Mouse (Mus musculus) lung, embryonic 16.5 days (tissue): ENCODE measurements at regions not wholly inside any gene's neighbourhood (a gene's known extent, or its start where the extent isn't known, plus 50 kb on each side); places are given as distances from the start of the nearest gene placed in this dataset.
"Not testable (repeated sequence)": the region's sequence is repeated elsewhere in the genome, so short reads cannot be mapped to it uniquely, and the experiment has no call there.

Experiments
- ATAC-seq: fragments of 200-750 bp; cut with Nextera tagmentation; 2 replicates; pipeline ENCODE4 v1.8.0; 2017; ENCODE audit warnings: low read depth, mild to moderate bottlenecking, moderate library complexity
- H3K27ac ChIP-seq: fragments of 300-500 bp; sonication (generic); 2 replicates; pipeline ENCODE4 v1.5.1; 2014; ENCODE audit warnings: mild to moderate bottlenecking, control low read depth, low read length
- H3K27me3 ChIP-seq: fragments of 300-500 bp; sonication (generic); 2 replicates; pipeline ENCODE4 v1.6.1; 2014; ENCODE audit warnings: low read depth, low read length, mixed read lengths; ENCODE audit not compliant: control insufficient read depth, insufficient read depth
- H3K36me3 ChIP-seq: fragments of 300-500 bp; sonication (generic); 2 replicates; pipeline ENCODE4 v1.6.1; 2014; ENCODE audit warnings: low read length; ENCODE audit not compliant: control insufficient read depth, insufficient read depth
- H3K4me1 ChIP-seq: fragments of 300-500 bp; sonication (generic); replicated peaks from 2 replicates; pipeline ENCODE4 v1.6.1; 2014; ENCODE audit warnings: low read length, mixed read lengths; ENCODE audit not compliant: control insufficient read depth, insufficient read depth
- H3K4me2 ChIP-seq: fragments of 300-500 bp; sonication (generic); 2 replicates; pipeline ENCODE4 v1.6.1; 2014; ENCODE audit warnings: low read depth, low read length, control low read depth
- H3K4me3 ChIP-seq: fragments of 300-500 bp; sonication (generic); 2 replicates; pipeline ENCODE4 v1.5.1; 2014; ENCODE audit warnings: mild to moderate bottlenecking, low read length, control low read depth
- H3K9ac ChIP-seq: fragments of 300-500 bp; sonication (generic); 2 replicates; pipeline ENCODE4 v1.6.1; 2014; ENCODE audit warnings: low read length, control low read depth
- H3K9me3 ChIP-seq: fragments of 300-500 bp; sonication (generic); 2 replicates; pipeline ENCODE4 v1.6.1; 2016; ENCODE audit warnings: low read length; ENCODE audit not compliant: control insufficient read depth
- WGBS: fragments of 180-500 bp; shearing (Covaris S2); extraction: QIAGEN DNeasy Blood & Tissue Kit; methylation state at CpG from one replicate; pipeline ENCODE4 v1.1.7; 2014; 5-methylcytosine and 5-hydroxymethylcytosine counted together

DNA sequence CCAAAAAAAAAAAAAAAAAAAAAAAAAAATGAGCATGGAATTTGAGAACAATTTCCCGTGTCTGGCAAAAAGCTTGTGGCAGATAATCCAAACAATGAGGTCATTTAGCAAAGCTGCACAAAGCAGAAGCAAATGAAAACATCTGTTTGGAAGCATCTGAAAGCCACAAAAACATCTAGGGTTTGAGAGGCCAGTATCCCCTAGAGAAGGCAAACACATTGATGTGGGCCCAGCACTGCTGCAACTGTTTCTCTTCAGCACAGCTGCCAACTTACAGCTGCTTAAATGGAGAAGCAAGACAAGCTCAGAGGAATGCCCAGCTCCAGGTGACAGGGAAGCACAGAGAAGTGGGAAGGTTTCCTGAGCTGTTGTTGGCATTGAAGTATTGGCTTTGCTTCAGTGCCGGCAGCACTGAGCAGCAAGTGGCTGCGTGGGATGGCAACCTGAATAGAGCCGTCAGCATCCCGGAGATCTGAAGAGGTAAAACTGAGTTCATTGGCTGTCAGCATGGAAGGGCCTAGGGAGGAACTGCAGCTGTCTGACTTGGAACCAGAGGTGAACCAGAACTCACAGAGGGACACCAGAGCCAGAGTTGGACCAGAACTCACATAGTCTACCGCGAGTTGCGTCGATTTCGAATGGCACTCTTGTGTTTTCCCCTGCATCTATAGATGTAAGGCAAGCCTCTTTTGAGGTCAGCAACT, 193.8 kb upstream of the Gm17728 start:
- Histone ChIP-seq H3K4me1 (no peaks in the 10 kb centered on the region), H3K36me3 (no peaks in the 10 kb centered on the region), H3K4me3 (no peak overlapping the region), H3K9ac (no peak overlapping the region), H3K27ac (no peak overlapping the region), H3K9me3 (no peaks in the 10 kb centered on the region), H3K4me2 (no peak overlapping the region), H3K27me3 (no peaks in the 10 kb centered on the region)
- 59% methylated on average over 10 of the region's 10 CpGs for WGBS
- ATAC-seq, result no peak

DNA sequence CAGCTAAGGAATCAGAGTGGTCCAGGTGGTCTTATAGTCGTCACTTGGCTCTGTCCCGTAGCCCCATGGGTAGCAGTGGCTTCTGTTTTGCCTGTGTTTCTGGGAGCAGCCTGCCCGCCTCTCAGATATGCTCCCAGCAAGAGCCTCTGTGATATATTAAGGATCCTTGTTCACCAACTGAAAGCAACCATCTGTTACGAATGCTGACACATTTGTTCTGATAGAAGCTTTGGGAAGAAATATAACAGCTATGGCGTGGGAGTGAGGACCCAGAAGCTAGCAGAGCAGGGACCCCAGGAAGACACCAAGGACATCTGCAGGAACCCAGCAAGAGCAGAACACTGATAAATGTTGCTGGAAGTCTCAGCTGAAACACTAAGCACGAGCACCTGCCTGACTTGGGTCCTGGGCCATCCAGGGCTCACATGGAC, 186.7 kb upstream of the Gm17728 start:
- Histone ChIP-seq H3K4me1 (no peaks in the 10 kb centered on the region), H3K9ac (no peak overlapping the region), H3K36me3 (no peaks in the 10 kb centered on the region), H3K9me3 (no peaks in the 10 kb centered on the region), H3K4me3 (no peak overlapping the region), H3K27me3 (no peaks in the 10 kb centered on the region), H3K27ac (no peak overlapping the region), H3K4me2 (no peak overlapping the region)
- WGBS, result 57% methylated on average over 6 of the region's 6 CpGs
- ATAC-seq, result no peak

DNA sequence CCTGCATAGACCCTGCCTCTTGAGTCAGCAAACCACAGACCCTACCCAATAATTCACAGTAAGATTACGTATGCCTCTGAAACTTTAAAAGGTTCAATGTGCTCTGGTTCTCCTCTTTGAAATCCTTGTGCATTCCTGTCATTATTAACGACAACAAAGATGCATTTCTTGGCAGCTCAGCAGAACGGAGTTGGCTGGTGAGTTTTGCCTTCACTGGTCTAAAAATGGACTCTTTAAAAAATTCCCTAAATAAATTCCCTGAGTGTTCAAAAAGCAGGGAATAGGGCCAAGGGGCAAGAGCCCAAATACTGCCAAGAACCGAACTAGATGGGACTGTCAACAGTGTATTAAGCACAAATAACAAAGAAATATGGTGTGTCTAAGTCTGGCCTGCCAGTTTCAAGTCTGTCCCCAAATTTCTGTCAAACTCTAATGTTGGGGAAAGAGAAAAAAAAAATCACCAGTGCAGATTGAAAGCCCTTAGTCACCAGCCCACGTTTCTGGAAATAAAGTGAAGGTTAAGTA, 163.2 kb upstream of the Gm17728 start:
- H3K4me3 ChIP-seq, result no peak overlapping the region
- H3K27me3 ChIP-seq, result no peaks in the 10 kb centered on the region
- H3K9me3 ChIP-seq, result no peaks in the 10 kb centered on the region
- 38% methylated on average over 5 of the region's 5 CpGs for WGBS
- H3K27ac ChIP-seq, result no peak overlapping the region
- no peak overlapping the region for H3K4me2 ChIP-seq
- no peaks in the 10 kb centered on the region for H3K4me1 ChIP-seq
- H3K9ac ChIP-seq, result no peak overlapping the region
- H3K36me3 ChIP-seq, result no peaks in the 10 kb centered on the region
- ATAC-seq, result peak; percentile 51

DNA sequence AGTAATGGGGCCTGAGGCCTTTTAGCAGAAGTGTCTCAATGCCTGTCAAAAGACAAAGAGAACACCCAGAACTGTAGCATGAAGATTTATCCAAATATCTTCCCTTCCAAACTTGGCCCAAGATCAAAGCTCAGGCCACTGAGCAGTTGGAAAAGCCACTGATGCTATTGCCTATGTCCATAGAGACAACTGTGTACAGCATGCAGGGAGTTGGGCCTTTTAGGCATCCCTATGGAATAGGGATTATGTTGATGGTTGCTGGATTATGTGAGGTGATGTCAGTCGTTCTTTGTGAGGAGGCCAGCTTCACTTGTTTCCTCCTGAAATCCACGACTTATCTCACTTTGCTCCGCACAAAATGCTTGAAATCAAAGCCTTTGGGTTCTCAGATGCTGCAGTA, 153.1 kb upstream of the Gm17728 start:
- WGBS, result 65% methylated on average over 3 of the region's 3 CpGs
- no peak overlapping the region for H3K4me3 ChIP-seq
- no peaks in the 10 kb centered on the region for H3K27me3 ChIP-seq
- no peak for ATAC-seq
- no peaks in the 10 kb centered on the region for H3K9me3 ChIP-seq
- H3K27ac ChIP-seq, result no peak overlapping the region
- H3K4me1 ChIP-seq, result no peaks in the 10 kb centered on the region
- H3K9ac ChIP-seq, result no peak overlapping the region
- H3K36me3 ChIP-seq, result no peaks in the 10 kb centered on the region
- H3K4me2 ChIP-seq, result no peak overlapping the region

DNA sequence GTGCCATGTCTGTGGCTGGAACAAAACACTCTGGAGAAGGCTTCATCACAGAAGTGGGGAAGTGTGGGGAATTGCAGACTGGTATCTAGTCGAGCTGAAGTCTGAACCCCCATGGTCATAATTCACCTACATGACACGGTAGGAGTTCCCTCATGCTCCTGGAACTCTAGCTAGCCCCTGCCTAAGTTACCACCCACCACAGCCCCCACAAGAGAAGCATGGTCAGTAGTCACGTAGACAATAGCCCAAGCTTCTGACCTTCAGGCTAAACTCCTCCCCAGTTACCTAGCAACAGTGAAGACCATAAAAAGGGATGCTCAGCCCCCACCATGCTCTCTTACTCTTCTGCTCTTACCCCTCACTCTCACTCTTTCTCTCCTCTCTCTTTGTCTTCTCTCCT, 143.8 kb upstream of the Gm17728 start:
- H3K4me2 ChIP-seq, ATAC-seq, H3K27ac ChIP-seq, H3K4me3 ChIP-seq, H3K9me3 ChIP-seq, H3K27me3 ChIP-seq, H3K36me3 ChIP-seq, H3K9ac ChIP-seq, H3K4me1 ChIP-seq: not testable (repeated sequence)
- 43% methylated on average over 3 of the region's 3 CpGs for WGBS

DNA sequence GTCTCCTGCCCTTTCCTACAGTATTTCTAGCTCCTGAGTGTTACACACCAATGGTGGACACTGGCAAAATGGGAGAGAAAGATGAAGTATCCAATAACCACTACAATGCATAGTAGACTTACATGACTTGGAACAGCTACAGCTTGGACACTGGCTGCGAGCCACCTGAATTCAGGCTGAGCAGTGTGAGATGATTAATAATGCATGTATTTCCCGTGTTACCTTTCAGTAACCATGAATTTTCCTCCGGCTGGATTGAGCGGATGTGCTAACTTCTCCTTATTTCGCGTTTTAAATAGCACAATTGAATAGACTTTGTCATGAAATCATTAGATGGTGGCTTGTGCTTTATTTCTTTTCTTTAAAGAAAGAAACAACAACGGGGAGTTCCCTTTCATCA, 142.4 kb upstream of the Gm17728 start:
- ATAC-seq, result no peak
- Histone ChIP-seq H3K27ac (no peak overlapping the region), H3K9me3 (no peaks in the 10 kb centered on the region), H3K4me3 (no peak overlapping the region), H3K4me2 (no peak overlapping the region), H3K36me3 (no peaks in the 10 kb centered on the region), H3K9ac (no peak overlapping the region), H3K27me3 (no peaks in the 10 kb centered on the region), H3K4me1 (no peaks in the 10 kb centered on the region)
- 83% methylated on average over 7 of the region's 7 CpGs for WGBS

DNA sequence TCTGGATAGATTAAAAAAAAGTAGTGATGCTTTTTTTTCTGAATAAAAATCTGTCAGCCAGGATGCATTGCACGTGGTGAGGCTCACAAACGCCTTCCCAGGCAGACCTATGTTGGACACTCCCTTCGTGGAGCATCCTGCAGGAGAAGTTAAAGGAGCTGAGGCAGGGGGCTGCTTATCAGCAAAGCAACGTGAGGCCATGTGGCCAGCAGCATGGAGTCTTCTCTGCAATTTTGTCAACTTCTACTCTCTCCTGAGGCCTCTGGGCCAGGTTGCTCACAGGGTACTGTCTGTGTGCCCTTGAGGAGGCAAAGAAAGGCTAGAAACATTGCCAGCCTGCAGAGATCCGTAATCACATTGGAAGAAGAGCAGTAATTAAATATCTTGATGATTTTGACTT, 140.0 kb upstream of the Gm17728 start:
- Histone ChIP-seq H3K9me3 (no peaks in the 10 kb centered on the region), H3K27ac (no peak overlapping the region), H3K4me1 (no peaks in the 10 kb centered on the region), H3K27me3 (no peaks in the 10 kb centered on the region), H3K36me3 (no peaks in the 10 kb centered on the region), H3K4me2 (no peak overlapping the region), H3K4me3 (no peak overlapping the region), H3K9ac (no peak overlapping the region)
- no peak for ATAC-seq
- 67% methylated on average over 5 of the region's 5 CpGs for WGBS

DNA sequence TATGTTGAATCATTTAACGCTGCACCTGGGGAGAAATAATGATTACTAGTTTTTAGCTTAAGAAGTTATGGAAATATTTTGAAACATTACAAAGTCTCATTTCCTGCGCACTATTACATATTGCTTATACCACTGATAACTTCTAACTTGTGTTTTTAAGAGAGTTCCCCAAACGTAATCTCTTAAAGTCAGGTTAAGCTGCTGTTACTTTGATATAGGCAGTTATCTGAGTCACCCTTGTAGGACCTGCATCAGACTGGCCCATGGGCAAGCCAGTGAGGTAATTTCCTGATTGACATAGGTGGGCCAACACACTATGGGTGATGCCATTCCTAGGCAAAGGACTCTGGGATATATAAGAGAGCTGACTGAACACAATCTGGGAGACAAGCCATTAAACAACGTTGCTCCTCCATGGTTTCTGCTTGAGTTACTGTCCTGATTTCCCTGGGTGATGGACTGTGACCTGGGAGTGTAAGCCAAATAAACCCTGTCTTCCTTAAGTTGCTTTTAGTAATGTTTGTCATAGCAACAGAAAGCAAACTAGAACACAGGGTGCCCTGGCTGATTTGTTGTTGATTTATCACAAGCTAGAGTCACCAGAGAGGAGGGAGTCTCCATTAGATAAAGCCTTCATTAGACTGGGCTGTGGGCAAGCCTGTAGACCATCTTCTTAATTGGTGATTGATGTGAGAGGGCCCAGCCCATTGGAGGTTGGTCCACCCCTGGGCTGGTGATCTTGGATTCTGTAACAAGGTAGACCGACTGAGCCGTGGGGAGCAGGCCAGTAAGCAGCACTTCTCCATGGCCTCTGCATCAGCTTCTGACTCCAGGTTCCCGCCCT, 139.3 kb upstream of the Gm17728 start:
- 85% methylated on average over 7 of the region's 7 CpGs for WGBS
- Histone ChIP-seq H3K4me3 (no peak overlapping the region), H3K9me3 (no peaks in the 10 kb centered on the region), H3K4me2 (no peak overlapping the region), H3K27ac (no peak overlapping the region), H3K27me3 (no peaks in the 10 kb centered on the region), H3K9ac (no peak overlapping the region), H3K36me3 (no peaks in the 10 kb centered on the region), H3K4me1 (no peaks in the 10 kb centered on the region)
- no peak for ATAC-seq

DNA sequence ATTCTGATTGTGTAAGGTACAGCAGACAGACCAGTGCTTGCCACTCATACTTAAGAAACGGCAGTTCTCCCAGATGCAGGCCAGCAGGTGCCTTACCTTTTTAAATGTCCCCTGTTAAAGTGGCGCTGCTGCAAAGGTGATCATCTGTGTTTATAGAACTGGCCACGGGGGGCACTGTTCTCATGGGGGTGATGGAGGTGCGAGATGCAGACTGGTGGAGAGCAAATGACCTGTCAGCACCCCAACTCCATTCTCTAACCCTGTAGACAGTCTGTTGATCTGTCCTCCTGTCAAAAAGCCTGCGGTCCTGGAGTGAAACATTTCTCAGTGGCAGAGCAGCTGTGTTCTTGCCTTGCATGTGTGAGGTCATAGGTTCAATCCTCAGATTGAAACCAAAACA, 135.4 kb upstream of the Gm17728 start:
- ATAC-seq, result no peak

More for the DNA sequence above, 135.4 kb upstream of the Gm17728 start:
- no peaks in the 10 kb centered on the region for H3K36me3 ChIP-seq
- 44% methylated on average over 5 of the region's 5 CpGs for WGBS
- no peak overlapping the region for H3K4me2 ChIP-seq
- H3K4me3 ChIP-seq, result no peak overlapping the region
- no peak overlapping the region for H3K9ac ChIP-seq
- no peaks in the 10 kb centered on the region for H3K27me3 ChIP-seq
- no peak overlapping the region for H3K27ac ChIP-seq
- H3K4me1 ChIP-seq, result no peaks in the 10 kb centered on the region
- H3K9me3 ChIP-seq, result no peaks in the 10 kb centered on the region
